Mouse (Mus musculus) MEL (cell line): ENCODE results near the gene Rpl13a. TPM values are rescaled to one million over a fixed set of nuclear protein-coding genes. Genes with fewer than 3 reads are reported as not detected.

ENCODE experiments used
- DNase-seq: peaks from one replicate; pipeline ENCODE4 v3.0.0; 2011; ENCODE audit warnings: low read depth, low spot score
- H3K27ac ChIP-seq: 2 replicates; pipeline ENCODE4 v1.5.1; 2012; ENCODE audit warnings: low read depth, mild to moderate bottlenecking, control low read depth, low read length, moderate library complexity; ENCODE audit not compliant: control insufficient read depth
- H3K27me3 ChIP-seq, 2 experiments: fragments of 150-350 bp in 1 of 2; sonication (generic) in 1 of 2; 2 replicates each; pipeline ENCODE4 v1.6.1; 2012; ENCODE audit warnings: low read length in 2 of 2, mild to moderate bottlenecking in 2 of 2, improper control_type of control experiment in 1 of 2, moderate library complexity in 1 of 2; ENCODE audit not compliant: insufficient read depth in 2 of 2, control insufficient read depth in 1 of 2
- H3K36me3 ChIP-seq, 2 experiments: 2 replicates each; pipeline ENCODE4 v1.6.1; 2012 to 2014; ENCODE audit warnings: low read length in 2 of 2, improper control_type of control experiment in 1 of 2, inconsistent platforms in 1 of 2, mild to moderate bottlenecking in 1 of 2; ENCODE audit not compliant: insufficient read depth in 2 of 2, control insufficient read depth in 1 of 2
- H3K4me1 ChIP-seq, 2 experiments: fragments of 150-350 bp in 1 of 2; sonication (generic) in 1 of 2; 2 replicates each; pipeline ENCODE4 v1.6.1; 2012; ENCODE audit warnings: low read length in 2 of 2, improper control_type of control experiment in 1 of 2, mild to moderate bottlenecking in 1 of 2; ENCODE audit not compliant: insufficient read depth in 2 of 2, control insufficient read depth in 1 of 2
- H3K4me3 ChIP-seq, 2 experiments: fragments of 150-350 bp in 1 of 2; sonication (generic) in 1 of 2; 2 replicates each; pipeline ENCODE4 v1.5.1; 2012; ENCODE audit warnings: low read depth in 2 of 2, low read length in 2 of 2, mild to moderate bottlenecking in 2 of 2, moderate library complexity in 2 of 2, control low read depth in 1 of 2, improper control_type of control experiment in 1 of 2; ENCODE audit not compliant: control insufficient read depth in 1 of 2, insufficient read depth in 1 of 2
- H3K79me2 ChIP-seq: 2 replicates; pipeline ENCODE4 v1.6.1; 2012; ENCODE audit warnings: mild to moderate bottlenecking, low read length, moderate library complexity; ENCODE audit not compliant: control insufficient read depth, poor library complexity, insufficient read depth
- H3K9ac ChIP-seq: 2 replicates; pipeline ENCODE4 v1.6.1; 2012; ENCODE audit warnings: low read depth, mild to moderate bottlenecking, control low read depth, low read length, moderate library complexity; ENCODE audit not compliant: control insufficient read depth, poor library complexity, severe bottlenecking
- H3K9me3 ChIP-seq: fragments of 150-350 bp; sonication (generic); replicated peaks from 2 replicates; pipeline ENCODE4 v1.6.1; 2012; ENCODE audit warnings: mild to moderate bottlenecking, low read length, improper control_type of control experiment, moderate library complexity; ENCODE audit not compliant: insufficient read depth
- CHD2 ChIP-seq: IDR thresholded peaks from 2 replicates; pipeline ENCODE4 v1.6.1; 2011; ENCODE audit warnings: low read length, improper control_type of control experiment
- CTCF ChIP-seq, 3 experiments: IDR thresholded peaks in 2 of 3; conservative IDR thresholded peaks in 1 of 3; 2 replicates each; pipeline ENCODE4 v1.5.1; 2011 to 2012; ENCODE audit warnings: low read length in 3 of 3, low read depth in 2 of 3, mild to moderate bottlenecking in 2 of 3, improper control_type of control experiment in 1 of 3, inconsistent platforms in 1 of 3, mixed read lengths in 1 of 3, moderate library complexity in 1 of 3; ENCODE audit not compliant: control insufficient read depth in 1 of 3, insufficient read depth in 1 of 3, poor library complexity in 1 of 3, severe bottlenecking in 1 of 3
- ETS1 ChIP-seq: IDR thresholded peaks from 2 replicates; pipeline ENCODE4 v1.6.1; 2012; ENCODE audit warnings: low read depth, mild to moderate bottlenecking, inconsistent platforms, low read length, improper control_type of control experiment, moderate library complexity
- GATA1 ChIP-seq: IDR thresholded peaks from 2 replicates; pipeline ENCODE4 v1.6.1; 2011; ENCODE audit warnings: low read depth, low read length, improper control_type of control experiment
- HCFC1 ChIP-seq: IDR thresholded peaks from 2 replicates; pipeline ENCODE4 v1.6.1; 2012; ENCODE audit warnings: low read depth, mild to moderate bottlenecking, inconsistent platforms, low read length, improper control_type of control experiment, moderate library complexity
- KAT2A ChIP-seq: conservative IDR thresholded peaks from 2 replicates; pipeline ENCODE4 v1.6.1; 2012; ENCODE audit warnings: low read depth, low read length, improper control_type of control experiment, inconsistent platforms
- MAFK ChIP-seq: IDR thresholded peaks from 2 replicates; pipeline ENCODE4 v1.6.1; 2011; ENCODE audit warnings: low read depth, mild to moderate bottlenecking, low read length, improper control_type of control experiment, borderline replicate concordance
- MAZ ChIP-seq: IDR thresholded peaks from 2 replicates; pipeline ENCODE4 v1.6.1; 2012; ENCODE audit warnings: low read depth, mild to moderate bottlenecking, inconsistent platforms, low read length, improper control_type of control experiment
- MXI1 ChIP-seq: IDR thresholded peaks from 2 replicates; pipeline ENCODE4 v1.6.1; 2011; ENCODE audit warnings: mild to moderate bottlenecking, low read depth, low read length, improper control_type of control experiment
- MYB ChIP-seq: IDR thresholded peaks from 2 replicates; pipeline ENCODE4 v1.6.1; 2011; ENCODE audit warnings: mild to moderate bottlenecking, low read depth, low read length, improper control_type of control experiment
- MYC ChIP-seq: IDR thresholded peaks from 2 replicates; pipeline ENCODE4 v1.6.1; 2011; ENCODE audit warnings: low read depth, mild to moderate bottlenecking, low read length, improper control_type of control experiment, moderate library complexity
- NRF1 ChIP-seq: IDR thresholded peaks from 2 replicates; pipeline ENCODE4 v1.6.1; 2014; ENCODE audit warnings: low read depth, mild to moderate bottlenecking, inconsistent platforms, low read length, improper control_type of control experiment, moderate library complexity; ENCODE audit not compliant: poor library complexity, insufficient read depth, severe bottlenecking
- POLR2A ChIP-seq, 2 experiments: IDR thresholded peaks; 2 replicates each; pipeline ENCODE4 v1.6.1; 2011 to 2012; ENCODE audit warnings: low read length in 2 of 2, mild to moderate bottlenecking in 2 of 2, control low read depth in 1 of 2, improper control_type of control experiment in 1 of 2, low read depth in 1 of 2, moderate library complexity in 1 of 2; ENCODE audit not compliant: control insufficient read depth in 1 of 2, insufficient read depth in 1 of 2, poor library complexity in 1 of 2
- POLR2AphosphoS2 ChIP-seq: IDR thresholded peaks from 2 replicates; pipeline ENCODE4 v1.6.1; 2011; ENCODE audit warnings: low read length, improper control_type of control experiment
- POLR2AphosphoS5 ChIP-seq: IDR thresholded peaks from 2 replicates; pipeline ENCODE4 v1.6.1; 2012; ENCODE audit warnings: low read depth, borderline replicate concordance, mild to moderate bottlenecking, inconsistent platforms, low read length, moderate library complexity, mixed read lengths
- RAD21 ChIP-seq: IDR thresholded peaks from 2 replicates; pipeline ENCODE4 v1.6.1; 2011; ENCODE audit warnings: mild to moderate bottlenecking, low read depth, low read length, improper control_type of control experiment
- SIN3A ChIP-seq: IDR thresholded peaks from 2 replicates; pipeline ENCODE4 v1.6.1; 2012; ENCODE audit warnings: low read length, improper control_type of control experiment, inconsistent platforms
- TAL1 ChIP-seq: IDR thresholded peaks from 2 replicates; pipeline ENCODE4 v1.6.1; 2012; ENCODE audit warnings: mild to moderate bottlenecking, inconsistent platforms, low read length, moderate library complexity, mixed read lengths
- TCF12 ChIP-seq: IDR thresholded peaks from 2 replicates; pipeline ENCODE4 v1.6.1; 2014; ENCODE audit warnings: low read depth, mild to moderate bottlenecking, inconsistent platforms, low read length, improper control_type of control experiment, moderate library complexity
- USF1 ChIP-seq: IDR thresholded peaks from 2 replicates; pipeline ENCODE4 v1.6.1; 2014; ENCODE audit warnings: low read depth, mild to moderate bottlenecking, inconsistent platforms, low read length, improper control_type of control experiment, moderate library complexity
- USF2 ChIP-seq, 2 experiments: IDR thresholded peaks; 2 replicates each; pipeline ENCODE4 v1.6.1; 2011 to 2012; ENCODE audit warnings: improper control_type of control experiment in 2 of 2, low read length in 2 of 2, borderline replicate concordance in 1 of 2, inconsistent platforms in 1 of 2, low read depth in 1 of 2, mild to moderate bottlenecking in 1 of 2; ENCODE audit not compliant: insufficient read depth in 1 of 2
- ZMIZ1 ChIP-seq: IDR thresholded peaks from 2 replicates; pipeline ENCODE4 v1.6.1; 2012; ENCODE audit warnings: low read depth, mild to moderate bottlenecking, inconsistent platforms, low read length, improper control_type of control experiment, moderate library complexity
- ZNF384 ChIP-seq: IDR thresholded peaks from 2 replicates; pipeline ENCODE4 v1.6.1; 2012; ENCODE audit warnings: low read depth, mild to moderate bottlenecking, inconsistent platforms, low read length, improper control_type of control experiment
- polyA plus RNA-seq, 2 experiments: library from polyadenylated mRNA; stranded (reverse) in 1 of 2; unstranded in 1 of 2; fragments of >175 nt in 1 of 2; fragments of >200 nt in 1 of 2; gene quantifications; 2 replicates each; pipeline versions ENCODE4 v1.2.1 to v1.2.4; 2012; ENCODE audit warnings: low replicate concordance in 2 of 2, low read depth in 1 of 2; ENCODE audit not compliant: insufficient read length in 2 of 2, insufficient read depth in 1 of 2, missing spikeins in 1 of 2
- total RNA-seq: library from RNA; depleted of rRNA; stranded (reverse); fragments of 300-350 nt; gene quantifications from 2 replicates; pipeline ENCODE4 v1.2.3, GENCODE M21; 2012

The Rpl13a gene
- total and polyA plus RNA-seq, 3 experiments = 2,091 to 3,727 (median 3,160) TPM

- Histone ChIP-seq H3K4me1 (no peaks in the 10 kb centered on the region; a peak in 2 of 4 replicates), H3K27me3 (peaks cover 4 to 9% of the 10 kb centered on the region in 2 experiments), H3K9me3 (no peaks in the 10 kb centered on the region), H3K27ac (no peak within 1 kb of the TSS), H3K79me2 (no peaks in the 10 kb centered on the region), H3K9ac (peak within 1 kb of the TSS; percentile 60), H3K4me3 (peak within 1 kb of the TSS; percentile 30 to 50; a peak in 3 of 4 replicates), H3K36me3 (peaks cover 0 to 4% of the 10 kb centered on the region in 2 experiments; a peak in 1 of 4 replicates)
- TF ChIP-seq MXI1 (no peak), RAD21 (no peak), POLR2AphosphoS5 (no peak), TAL1 (no peak), POLR2A (IDR thresholded peaks at IDR 0.05; ENCODE audit: control insufficient read depth in 1 of 2, insufficient read depth in 1 of 2, low read depth in 1 of 2, low read length in 2 of 2, poor library complexity in 1 of 2) (no peak), MAZ (no peak), ZNF384 (no peak), MYC (no peak), POLR2AphosphoS2 (no peak)
- DNase-seq = peak; percentile 51
Observed at GRCm38 (mm10) chr7:45163735-45164490, 35.4 kb upstream of the Rpl13a start, which contains the start of gene Slc17a7. Slc17a7 (plus strand) TSS chr7:45163949.

- H3K27me3 ChIP-seq = peaks cover 4 to 9% of the 10 kb centered on the region in 2 experiments
- H3K4me3 ChIP-seq = no peak overlapping the region
- H3K79me2 ChIP-seq = no peaks in the 10 kb centered on the region
- DNase-seq = no peak
- peaks cover 0 to 4% of the 10 kb centered on the region in 2 experiments; a peak in 1 of 4 replicates for H3K36me3 ChIP-seq
- H3K9ac ChIP-seq = no peak overlapping the region
- TF ChIP-seq POLR2AphosphoS5 (no peak), TCF12 (no peak), TAL1 (no peak), CTCF (IDR thresholded peaks at IDR 0.05 in 2 of 3, conservative IDR thresholded peaks at IDR 0.05 in 1 of 3; ENCODE audit: control insufficient read depth in 1 of 3, insufficient read depth in 1 of 3, low read depth in 2 of 3, low read length in 3 of 3, poor library complexity in 1 of 3, severe bottlenecking in 1 of 3) (no peak), HCFC1 (no peak), MAFK (no peak), KAT2A (no peak), NRF1 (no peak), RAD21 (no peak), ZMIZ1 (no peak), ETS1 (no peak), USF1 (no peak), USF2 (IDR thresholded peaks at IDR 0.05; ENCODE audit: borderline replicate concordance in 1 of 2, insufficient read depth in 1 of 2, low read depth in 1 of 2, low read length in 2 of 2) (no peak), POLR2A (IDR thresholded peaks at IDR 0.05; ENCODE audit: control insufficient read depth in 1 of 2, insufficient read depth in 1 of 2, low read depth in 1 of 2, low read length in 2 of 2, poor library complexity in 1 of 2) (no peak), CHD2 (no peak), MYB (no peak), GATA1 (no peak), SIN3A (no peak)
- H3K9me3 ChIP-seq = no peaks in the 10 kb centered on the region
- H3K4me1 ChIP-seq = no peaks in the 10 kb centered on the region; a peak in 2 of 4 replicates
- H3K27ac ChIP-seq = no peak overlapping the region
Observed at GRCm38 (mm10) chr7:45162996-45163615, 34.5 kb upstream of the Rpl13a start.
